Mouse (Mus musculus) kidney, embryonic 16.5 days (tissue): ENCODE results near the gene Fhad1. TPM values are rescaled to one million over a fixed set of nuclear protein-coding genes. Genes with fewer than 3 reads are reported as not detected.
"Not testable (repeated sequence)": the region's sequence is repeated elsewhere in the genome, so short reads cannot be mapped to it uniquely, and the experiment has no call there.

Source experiments
- ATAC-seq: fragments of 200-750 bp; cut with Nextera tagmentation; 2 replicates; pipeline ENCODE4 v1.8.0; 2017; ENCODE audit warnings: moderate TSS enrichment; ENCODE audit not compliant: low FRiP score, low TSS enrichment
- H3K27ac ChIP-seq: fragments of 300-500 bp; sonication (generic); 2 replicates; pipeline ENCODE4 v1.5.1; 2014; ENCODE audit warnings: low read length
- H3K27me3 ChIP-seq: fragments of 300-500 bp; sonication (generic); 2 replicates; pipeline ENCODE4 v1.6.1; 2014; ENCODE audit warnings: low read length, control low read depth, mixed read lengths; ENCODE audit not compliant: insufficient read depth
- H3K36me3 ChIP-seq: fragments of 300-500 bp; sonication (generic); 2 replicates; pipeline ENCODE4 v1.6.1; 2014; ENCODE audit warnings: low read length, control low read depth, mixed read lengths; ENCODE audit not compliant: insufficient read depth
- H3K4me1 ChIP-seq: fragments of 300-500 bp; sonication (generic); 2 replicates; pipeline ENCODE4 v1.6.1; 2014; ENCODE audit warnings: low read length, control low read depth, mixed read lengths; ENCODE audit not compliant: insufficient read depth
- H3K4me2 ChIP-seq: fragments of 300-500 bp; sonication (generic); replicated peaks from 2 replicates; pipeline ENCODE4 v1.6.1; 2014; ENCODE audit warnings: low read depth, low read length
- H3K4me3 ChIP-seq: fragments of 300-500 bp; sonication (generic); 2 replicates; pipeline ENCODE4 v1.5.1; 2014; ENCODE audit warnings: mild to moderate bottlenecking, low read length
- H3K9ac ChIP-seq: fragments of 300-500 bp; sonication (generic); replicated peaks from 2 replicates; pipeline ENCODE4 v1.6.1; 2014; ENCODE audit warnings: low read length
- H3K9me3 ChIP-seq: fragments of 300-500 bp; sonication (generic); 2 replicates; pipeline ENCODE4 v1.6.1; 2016; ENCODE audit warnings: low read length, control low read depth
- WGBS: fragments of 180-500 bp; shearing (Covaris S2); extraction: QIAGEN DNeasy Blood & Tissue Kit; methylation state at CpG from one replicate; pipeline ENCODE4 v1.1.7; 2014; 5-methylcytosine and 5-hydroxymethylcytosine counted together
- polyA plus RNA-seq: library from polyadenylated mRNA; unstranded; fragments of >200 nt; fragmentation: Nextera tagmentation; extraction: Ambion mirVana; gene quantifications from 2 replicates; pipeline ENCODE4 v1.2.1, GENCODE M21; 2015

Gene Fhad1
- polyA plus RNA-seq, 1 experiment from 2014 or later: 0.74 TPM

DNA sequence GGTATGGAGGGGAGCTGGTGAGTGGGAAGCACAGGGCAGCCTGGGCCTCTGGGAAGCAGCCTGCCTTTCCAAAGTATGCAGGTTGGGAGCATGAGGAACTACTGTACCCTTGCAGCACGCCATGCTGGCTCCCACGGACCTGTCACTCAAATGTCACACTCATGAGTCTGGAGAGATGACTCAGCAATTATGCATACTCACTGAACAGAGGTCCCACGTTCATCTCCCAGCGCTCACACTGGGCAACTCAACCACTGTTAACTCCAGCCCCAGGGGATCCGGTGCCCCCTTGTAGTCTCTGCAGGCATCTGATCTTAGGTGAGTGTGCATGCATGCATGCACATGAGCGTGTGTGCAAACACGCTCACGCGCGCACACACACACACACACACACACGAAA, 39.7 kb upstream of the Fhad1 start:
- Histone ChIP-seq H3K27me3 (no peaks in the 10 kb centered on the region), H3K9ac (no peak overlapping the region), H3K4me2 (no peak overlapping the region), H3K27ac (no peak overlapping the region), H3K4me1 (peaks cover 36% of the 10 kb centered on the region), H3K36me3 (no peaks in the 10 kb centered on the region), H3K9me3 (no peaks in the 10 kb centered on the region), H3K4me3 (no peak overlapping the region)
- 83% methylated on average over 11 of the region's 11 CpGs for WGBS
- ATAC-seq: no peak

DNA sequence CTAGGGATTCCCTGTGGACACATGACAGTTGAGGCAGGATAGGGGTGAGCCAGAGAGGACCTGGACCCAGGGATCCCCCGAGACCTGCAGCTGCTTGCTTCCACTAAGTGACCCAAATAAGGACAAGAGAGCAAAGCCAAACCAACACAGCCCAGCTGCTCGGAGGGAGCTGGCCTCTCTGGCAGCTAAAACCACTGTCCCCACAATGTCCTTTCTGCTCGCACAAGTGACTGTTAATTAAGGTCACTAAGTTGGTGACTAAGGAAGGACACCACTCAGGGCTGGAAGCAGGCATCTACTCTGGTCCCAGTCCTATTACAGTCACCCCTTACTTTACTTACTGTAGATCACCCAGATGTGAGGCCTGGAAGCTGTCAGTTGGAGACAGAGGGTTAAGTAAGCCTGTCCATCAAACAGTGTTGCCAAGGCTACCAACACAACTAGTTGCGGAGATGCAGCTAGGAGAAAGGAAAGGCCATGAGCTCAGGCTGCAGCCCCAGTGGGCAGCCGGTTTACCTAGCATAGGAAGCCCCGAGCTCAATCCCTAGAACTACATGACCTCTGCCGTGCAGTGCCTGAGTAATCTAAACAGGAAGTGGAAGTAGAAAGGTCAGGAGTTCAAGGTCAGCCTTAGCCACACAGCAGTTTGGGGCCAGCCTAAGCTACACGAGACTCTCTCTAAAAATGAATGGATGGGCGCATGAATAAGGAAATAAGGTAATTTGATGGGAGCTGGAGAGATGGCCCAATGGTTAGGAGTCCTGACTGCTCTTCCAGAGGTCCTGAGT, 39.0 kb upstream of the Fhad1 start:
- Histone ChIP-seq H3K27ac (peak overlapping the region; percentile 60), H3K4me2 (no peak overlapping the region), H3K9me3 (no peaks in the 10 kb centered on the region), H3K4me3 (no peak overlapping the region), H3K9ac (no peak overlapping the region; the same call in 1 of the 2 replicates), H3K36me3 (no peaks in the 10 kb centered on the region), H3K27me3 (no peaks in the 10 kb centered on the region), H3K4me1 (peaks cover 40% of the 10 kb centered on the region)
- 39% methylated on average over 9 of the region's 9 CpGs for WGBS
- ATAC-seq: no peak; the same call in 1 of the 2 replicates

DNA sequence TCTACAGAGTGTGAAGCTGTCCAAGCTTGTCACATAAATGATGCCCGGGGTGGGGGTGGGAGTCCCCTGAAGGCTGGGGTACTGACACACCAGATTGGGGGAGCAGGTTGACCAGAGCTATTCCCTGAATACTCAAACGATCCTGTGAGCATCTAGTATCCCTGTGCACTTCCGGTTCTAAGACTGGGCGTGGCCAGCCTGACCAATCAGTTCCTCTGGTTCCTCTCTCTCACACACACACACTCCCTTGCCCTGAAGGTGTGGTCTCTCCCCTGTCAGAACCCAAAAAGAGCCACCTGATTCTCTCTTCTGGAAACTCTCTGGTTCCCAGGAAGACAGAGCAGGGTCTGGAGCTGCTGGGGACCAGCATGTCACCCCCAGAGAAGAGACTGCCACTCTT, 38.4 kb upstream of the Fhad1 start:
- no peaks in the 10 kb centered on the region for H3K27me3 ChIP-seq
- peaks cover 42% of the 10 kb centered on the region for H3K4me1 ChIP-seq
- no peak for ATAC-seq
- WGBS: 61% methylated on average over 4 of the region's 4 CpGs
- no peaks in the 10 kb centered on the region for H3K9me3 ChIP-seq
- H3K4me2 ChIP-seq: no peak overlapping the region
- H3K27ac ChIP-seq: peak overlapping the region; percentile 60
- no peaks in the 10 kb centered on the region for H3K36me3 ChIP-seq
- no peak overlapping the region for H3K4me3 ChIP-seq
- H3K9ac ChIP-seq: no peak overlapping the region; the same call in 1 of the 2 replicates

DNA sequence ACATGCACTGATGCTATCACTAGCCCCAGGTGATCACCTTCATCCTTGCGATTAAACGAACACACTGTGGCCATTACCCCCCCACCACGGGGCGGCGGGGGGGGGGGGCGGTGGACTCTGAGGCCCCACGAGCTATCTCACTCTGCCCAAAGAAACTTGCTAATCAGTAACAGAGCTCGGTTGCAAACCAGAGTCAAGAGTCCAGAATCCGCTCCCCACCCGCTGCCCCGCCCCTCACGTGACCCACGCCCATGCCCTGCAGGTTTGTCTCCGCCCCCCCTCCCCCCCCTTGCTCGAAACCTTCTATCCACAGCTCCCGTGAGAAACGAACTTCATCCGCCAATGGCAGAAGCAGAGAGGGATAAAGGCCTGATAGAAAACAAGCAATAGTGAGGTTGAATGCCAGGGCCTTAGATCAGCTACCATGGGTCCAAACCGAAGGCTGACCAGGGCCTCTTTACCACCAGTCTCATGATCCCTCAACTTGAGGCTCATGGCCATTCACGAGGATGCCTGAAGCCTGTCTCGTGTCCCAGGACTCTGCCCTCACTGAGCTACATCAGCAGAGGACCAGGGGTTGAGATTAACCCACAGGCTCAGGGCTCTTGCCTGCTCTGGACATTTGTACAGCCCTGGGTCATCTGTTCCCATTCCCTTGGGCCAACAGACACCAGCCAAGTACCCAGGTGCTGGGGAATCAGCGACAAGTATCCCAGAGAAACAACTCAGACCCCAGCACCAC, 37.7 kb upstream of the Fhad1 start:
- Histone ChIP-seq H3K4me3 (no peak overlapping the region), H3K27me3 (no peaks in the 10 kb centered on the region), H3K9me3 (no peaks in the 10 kb centered on the region), H3K36me3 (no peaks in the 10 kb centered on the region), H3K9ac (no peak overlapping the region), H3K4me1 (peaks cover 49% of the 10 kb centered on the region), H3K4me2 (no peak overlapping the region), H3K27ac (peak overlapping the region; percentile 79)
- peak; percentile 53; the same call in 1 of the 2 replicates for ATAC-seq
- 46% methylated on average over 20 of the region's 22 CpGs for WGBS

DNA sequence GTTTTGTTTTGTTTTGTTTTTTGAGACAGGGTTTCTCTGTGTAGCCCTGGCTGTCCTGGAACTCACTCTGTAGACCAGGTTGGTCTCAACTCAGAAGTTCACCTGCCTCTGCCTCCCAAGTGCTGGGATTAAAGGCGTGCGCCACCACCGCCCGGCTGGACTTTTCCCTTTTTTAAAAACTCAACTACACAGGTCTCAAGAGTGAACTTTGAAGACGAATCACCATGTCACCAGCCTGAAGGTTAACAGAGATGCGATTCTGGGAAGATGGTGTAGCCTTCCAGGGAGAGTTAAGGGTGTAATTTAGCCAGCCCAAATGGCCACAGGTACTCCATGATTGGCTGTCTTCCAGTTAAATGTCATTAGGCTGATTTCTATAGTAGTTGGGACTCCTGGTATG, 37.0 kb upstream of the Fhad1 start:
- peaks cover 56% of the 10 kb centered on the region for H3K4me1 ChIP-seq
- H3K36me3 ChIP-seq, H3K4me2 ChIP-seq, H3K9ac ChIP-seq, H3K9me3 ChIP-seq, H3K4me3 ChIP-seq, ATAC-seq, H3K27me3 ChIP-seq: not testable (repeated sequence)
- WGBS: 78% methylated on average over 6 of the region's 6 CpGs
- peak overlapping the region; percentile 73 for H3K27ac ChIP-seq

DNA sequence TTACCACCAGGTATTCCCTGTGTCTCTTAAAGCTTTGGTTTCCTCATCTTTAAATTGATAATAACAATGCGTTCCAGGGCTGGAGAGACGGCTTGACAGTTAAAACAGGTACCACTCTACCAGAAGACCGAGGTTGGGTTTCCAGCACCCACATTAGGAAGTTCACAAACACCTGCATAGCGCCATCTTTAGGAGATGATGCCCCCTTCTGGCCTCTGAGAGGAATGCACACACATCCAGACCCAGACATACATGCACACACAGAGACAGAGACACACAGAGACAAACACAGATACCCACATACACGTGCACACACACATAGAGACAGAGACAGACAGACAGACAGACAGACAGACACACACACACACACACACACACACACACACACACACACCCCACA, 35.1 kb upstream of the Fhad1 start:
- Histone ChIP-seq H3K9ac (no peak overlapping the region), H3K9me3 (no peaks in the 10 kb centered on the region), H3K27ac (peak overlapping the region; percentile 40; the same call in 1 of the 2 replicates), H3K36me3 (no peaks in the 10 kb centered on the region), H3K27me3 (no peaks in the 10 kb centered on the region), H3K4me3 (no peak overlapping the region), H3K4me2 (no peak overlapping the region), H3K4me1 (peaks cover 68% of the 10 kb centered on the region)
- ATAC-seq: no peak
- 95% methylated on average over 5 of the region's 5 CpGs for WGBS

DNA sequence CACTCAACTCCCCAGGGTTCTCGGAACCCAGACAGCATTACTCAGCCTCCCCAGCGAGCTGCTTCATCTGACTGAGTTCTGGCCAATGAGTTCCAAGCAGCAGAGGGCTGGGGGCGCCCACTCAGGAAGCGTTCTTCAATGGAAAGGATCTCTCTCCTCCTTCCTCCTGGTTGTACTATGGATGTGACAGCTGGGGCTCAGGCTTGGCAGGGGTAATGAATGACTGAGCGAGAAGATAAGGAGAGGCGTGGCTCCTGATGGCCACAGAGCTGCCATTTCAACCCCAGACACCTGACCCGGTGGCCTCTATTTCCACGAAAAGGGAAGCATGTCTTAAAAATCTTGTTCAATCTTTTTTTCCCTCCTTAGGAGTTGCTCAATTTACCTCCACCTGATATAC, 33.5 kb upstream of the Fhad1 start:
- Histone ChIP-seq H3K27me3 (no peaks in the 10 kb centered on the region), H3K27ac (0 out of 2 replicates have a peak overlapping the region, but pooled peaks have one; percentile 85), H3K4me2 (no peak overlapping the region), H3K36me3 (no peaks in the 10 kb centered on the region), H3K9me3 (no peaks in the 10 kb centered on the region), H3K9ac (no peak overlapping the region), H3K4me3 (no peak overlapping the region), H3K4me1 (peaks cover 64% of the 10 kb centered on the region)
- ATAC-seq: no peak
- 56% methylated on average over 8 of the region's 8 CpGs for WGBS

DNA sequence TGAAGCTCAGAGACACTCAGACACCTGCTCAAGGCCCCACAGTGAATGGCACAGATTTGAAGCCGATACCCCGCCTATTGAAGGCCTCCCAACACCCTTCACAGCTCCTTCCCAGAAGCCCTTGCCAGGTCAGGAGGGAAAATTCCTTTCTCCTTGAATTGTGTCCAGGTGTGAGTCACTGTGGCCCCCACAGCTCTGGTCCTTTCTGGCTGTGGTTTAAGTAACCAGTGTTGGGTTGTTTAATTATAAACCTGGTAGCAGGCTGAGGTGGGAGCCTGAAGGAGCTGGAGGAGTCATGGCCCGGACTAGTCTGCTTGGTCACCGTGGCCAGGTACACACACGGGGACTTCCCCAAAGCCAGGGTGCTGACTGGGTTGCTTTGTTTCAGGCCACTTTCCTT, 32.1 kb upstream of the Fhad1 start:
- Histone ChIP-seq H3K9me3 (no peaks in the 10 kb centered on the region), H3K27ac (peak overlapping the region; percentile 85), H3K9ac (no peak overlapping the region), H3K36me3 (no peaks in the 10 kb centered on the region), H3K4me1 (peaks cover 56% of the 10 kb centered on the region), H3K4me2 (no peak overlapping the region), H3K4me3 (no peak overlapping the region), H3K27me3 (no peaks in the 10 kb centered on the region)
- 71% methylated on average over 5 of the region's 5 CpGs for WGBS
- ATAC-seq: peak; percentile 70

DNA sequence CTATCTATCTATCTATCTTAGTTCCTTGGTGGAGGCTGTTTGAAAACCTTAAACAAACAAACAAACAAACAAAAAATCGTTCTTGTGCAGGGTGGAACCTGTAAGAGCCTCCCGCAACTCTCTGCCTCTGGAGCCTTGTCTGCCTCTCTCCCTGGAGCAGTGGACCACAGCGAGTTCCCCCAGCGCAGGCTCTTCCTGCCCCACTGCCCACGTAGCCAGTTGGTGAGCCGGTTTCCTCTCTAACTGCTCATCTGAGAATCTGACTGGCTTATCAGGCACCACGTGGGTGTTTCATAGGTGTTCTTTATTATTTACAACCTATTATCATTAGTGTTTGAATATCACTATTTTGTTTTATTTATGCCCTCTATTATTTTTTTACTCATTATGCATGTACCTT, 31.6 kb upstream of the Fhad1 start:
- H3K4me2 ChIP-seq: no peak overlapping the region
- peak overlapping the region; percentile 35; the same call in 1 of the 2 replicates for H3K27ac ChIP-seq
- H3K27me3 ChIP-seq: no peaks in the 10 kb centered on the region
- peaks cover 58% of the 10 kb centered on the region for H3K4me1 ChIP-seq
- 38% methylated on average over 7 of the region's 7 CpGs for WGBS
- no peak overlapping the region for H3K9ac ChIP-seq
- no peaks in the 10 kb centered on the region for H3K36me3 ChIP-seq
- H3K9me3 ChIP-seq: no peaks in the 10 kb centered on the region
- ATAC-seq: peak; percentile 50; the same call in 1 of the 2 replicates
- H3K4me3 ChIP-seq: no peak overlapping the region
